Mouse (Mus musculus) frontal cortex, postnatal 14 days (tissue): Measurements from ENCODE around the gene Kcng4.

ENCODE experiments used
- DNase-seq, 2 experiments: peaks; one replicate each; pipeline ENCODE4 v3.0.0; 2022; ENCODE audit warnings: low spot score in 2 of 2

The Kcng4 gene

GRCm38 (mm10) chr8:119616358-119616757 is 19.1 kb downstream of the Kcng4 start:
- DNase-seq = no peak

GRCm38 (mm10) chr8:119615096-119615495 is 20.4 kb downstream of the Kcng4 start:
- DNase-seq = no peak

- no peak for DNase-seq
Measured at GRCm38 (mm10) chr8:119612471-119612870, 23.0 kb downstream of the Kcng4 start, which contains the start of gene Adad2. Gene Adad2, plus strand, starts transcription at chr8:119612747.

GRCm38 (mm10) chr8:119606224-119606623 is 29.3 kb downstream of the Kcng4 start:
- DNase-seq = no peak

GRCm38 (mm10) chr8:119604996-119605395 is 30.5 kb downstream of the Kcng4 start, which contains the start of gene Taf1c:
Gene Taf1c, minus strand, starts transcription at chr8:119605222.
- DNase-seq = peak; percentile 81 to 85

GRCm38 (mm10) chr8:119604398-119604803 is 31.1 kb downstream of the Kcng4 start:
- DNase-seq = no peak

GRCm38 (mm10) chr8:119603771-119604170 is 31.7 kb downstream of the Kcng4 start:
- no peak for DNase-seq

- no peak for DNase-seq
Measured at GRCm38 (mm10) chr8:119591456-119591855, 44.0 kb downstream of the Kcng4 start.

- no peak for DNase-seq
Measured at GRCm38 (mm10) chr8:119590348-119590747, 45.1 kb downstream of the Kcng4 start.

- no peak for DNase-seq
Measured at GRCm38 (mm10) chr8:119588844-119589243, 46.6 kb downstream of the Kcng4 start.

- DNase-seq = no peak
Measured at GRCm38 (mm10) chr8:119588321-119588720, 47.2 kb downstream of the Kcng4 start.

- DNase-seq = no peak
Measured at GRCm38 (mm10) chr8:119585901-119586300, 49.6 kb downstream of the Kcng4 start.

- DNase-seq = no peak
Measured at GRCm38 (mm10) chr8:119580441-119581161, 54.9 kb downstream of the Kcng4 start.

- DNase-seq = no peak
Measured at GRCm38 (mm10) chr8:119579096-119579495, 56.4 kb downstream of the Kcng4 start.

GRCm38 (mm10) chr8:119575366-119575726 is 60.1 kb downstream of the Kcng4 start:
- no peak for DNase-seq

- DNase-seq = peak; percentile 85 to 92
Measured at GRCm38 (mm10) chr8:119574437-119575365, 60.8 kb downstream of the Kcng4 start, which contains the start of the genes Hsdl1 and Dnaaf1. Gene Hsdl1, minus strand, starts transcription at chr8:119575183. Gene Dnaaf1, plus strand, starts transcription at chr8:119575235.
